ENCODE assay signal across 32 mouse cellular contexts in the genomic region with DNA sequence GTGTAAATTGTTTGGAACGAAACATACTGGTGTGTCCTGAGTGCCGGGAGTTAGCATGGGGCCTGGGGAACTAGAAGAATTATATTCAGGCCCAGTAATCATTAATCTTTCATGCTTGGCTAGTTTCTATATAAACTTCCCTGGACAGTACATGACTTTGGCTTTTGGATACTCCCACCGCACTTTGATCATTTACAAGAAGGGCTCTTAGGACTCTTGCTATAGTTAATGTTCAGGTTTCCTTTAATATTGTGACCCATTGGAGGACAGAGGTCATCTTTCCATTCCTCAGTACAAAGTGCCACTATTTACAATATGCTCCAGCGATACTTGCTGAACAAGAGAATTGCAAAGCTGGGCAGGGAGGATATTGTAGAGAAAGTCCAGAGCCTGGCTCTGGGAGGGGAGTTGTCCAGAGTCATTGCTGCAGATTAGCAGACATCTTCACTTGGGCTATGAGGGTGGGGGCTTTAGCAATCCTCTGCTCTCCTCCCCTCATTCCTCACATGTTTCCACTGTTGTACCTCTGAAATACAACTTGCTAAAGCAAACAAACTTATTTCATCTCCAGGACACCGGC. TPM values are rescaled to one million over a fixed set of nuclear protein-coding genes. Genes with fewer than 3 reads are reported as not detected.
DNase-seq lines count a peak whose midpoint lies in the region; ATAC-seq and TF ChIP-seq lines count a peak whose summit lies in the region.
"Had no signal": no experiment of that assay in that cellular context is flagged by ENCODE, and none has a peak within 500 bp of the region (broad histone marks: within the 10 kb centered on the region; RNA-seq: fewer than 3 reads in every experiment).

No protein-coding gene starts in this region.

- ATAC-seq in kidney, embryonic 14.5 days (ENCODE audit: low FRiP score, low TSS enrichment), result peak; percentile 73; the same call in 1 of the 2 replicates
- ATAC-seq in intestine, embryonic 16.5 days, result peak; percentile 80
- peak; percentile 86 for ATAC-seq in kidney, embryonic 16.5 days (ENCODE audit: low FRiP score, low TSS enrichment)
- ATAC-seq: activated CD4-positive, CD25-positive, alpha-beta regulatory T cell, adult 4 months; forebrain, embryonic 15.5 days; liver, embryonic 12.5 days; liver, postnatal 0 days had no signal

- no peak overlapping the region for H3K4me3 ChIP-seq in kidney, embryonic 14.5 days (ENCODE audit: low read length)
- no peak overlapping the region for H3K4me3 ChIP-seq in intestine, embryonic 16.5 days (ENCODE audit: low read length)
- H3K4me3 ChIP-seq in kidney, embryonic 16.5 days (ENCODE audit: low read length), result no peak overlapping the region
- H3K4me3 ChIP-seq in small intestine, adult 2 months (ENCODE audit: low read depth, low read length), result no peak overlapping the region
- H3K4me3 ChIP-seq: embryonic facial prominence, embryonic 13.5 days; forebrain, embryonic 10.5 days; forebrain, embryonic 15.5 days; heart, adult 2 months; heart, embryonic 12.5 days; hindbrain, embryonic 15.5 days; layer of hippocampus, adult 2 months; left cerebral cortex, adult 2 months; limb, embryonic 12.5 days; liver, embryonic 12.5 days; megakaryocyte, embryonic 14.5 days; midbrain, embryonic 12.5 days; myocyte; neural tube, embryonic 12.5 days had no signal

- H3K27me3 ChIP-seq in kidney, embryonic 14.5 days (ENCODE audit: control insufficient read depth, insufficient read depth, low read length), result no peaks in the 10 kb centered on the region
- no peaks in the 10 kb centered on the region for H3K27me3 ChIP-seq in intestine, embryonic 16.5 days (replicated peaks; ENCODE audit: control insufficient read depth, insufficient read depth, low read length)
- H3K27me3 ChIP-seq in kidney, embryonic 16.5 days (ENCODE audit: insufficient read depth, low read length), result no peaks in the 10 kb centered on the region
- no peaks in the 10 kb centered on the region for H3K27me3 ChIP-seq in small intestine, adult 2 months (ENCODE audit: control insufficient read depth, insufficient read depth, low read length)
- H3K27me3 ChIP-seq: embryonic facial prominence, embryonic 13.5 days; forebrain, embryonic 15.5 days; heart, embryonic 12.5 days; hindbrain, embryonic 15.5 days; limb, embryonic 12.5 days; liver, embryonic 12.5 days; megakaryocyte, embryonic 14.5 days; midbrain, embryonic 12.5 days; neural tube, embryonic 12.5 days had no signal

- no peak overlapping the region; the same call in 1 of the 2 replicates for H3K4me2 ChIP-seq in kidney, embryonic 14.5 days (replicated peaks; ENCODE audit: low read depth, low read length)
- peak overlapping the region; percentile 5; the same call in 1 of the 2 replicates for H3K4me2 ChIP-seq in intestine, embryonic 16.5 days (ENCODE audit: low read depth, low read length)
- H3K4me2 ChIP-seq in kidney, embryonic 16.5 days (replicated peaks; ENCODE audit: low read depth, low read length), result peak overlapping the region; percentile 21; the same call in 1 of the 2 replicates
- H3K4me2 ChIP-seq: embryonic facial prominence, embryonic 13.5 days; forebrain, embryonic 15.5 days; heart, embryonic 12.5 days; hindbrain, embryonic 15.5 days; limb, embryonic 12.5 days; liver, embryonic 12.5 days; midbrain, embryonic 12.5 days; neural tube, embryonic 12.5 days had no signal

- no peaks in the 10 kb centered on the region for H3K9me3 ChIP-seq in kidney, embryonic 14.5 days (ENCODE audit: control insufficient read depth, low read length)
- no peaks in the 10 kb centered on the region for H3K9me3 ChIP-seq in intestine, embryonic 16.5 days (ENCODE audit: control insufficient read depth, low read length)
- H3K9me3 ChIP-seq in kidney, embryonic 16.5 days (ENCODE audit: low read length), result no peaks in the 10 kb centered on the region
- H3K9me3 ChIP-seq: embryonic facial prominence, embryonic 13.5 days; forebrain, embryonic 10.5 days; forebrain, embryonic 15.5 days; heart, embryonic 12.5 days; hindbrain, embryonic 15.5 days; limb, embryonic 12.5 days; liver, embryonic 12.5 days; megakaryocyte, embryonic 14.5 days; midbrain, embryonic 12.5 days; neural tube, embryonic 12.5 days had no signal

- WGBS in kidney, embryonic 14.5 days, result 47% methylated on average over 5 of the region's 5 CpGs
- WGBS in intestine, embryonic 16.5 days, result 40% methylated on average over 5 of the region's 5 CpGs
- WGBS in kidney, embryonic 16.5 days, result 35% methylated on average over 5 of the region's 5 CpGs
- WGBS in small intestine, adult 2 months, result 39% methylated on average over 5 of the region's 5 CpGs

- DNase-seq in kidney, postnatal 25 days, result no peak
- no peak for DNase-seq in adrenal gland, postnatal 36 days
- no peak for DNase-seq in right cerebral cortex, postnatal 14 days
- DNase-seq: adrenal gland, adult 2 months; B cell, adult 2 months; cerebellum, adult 11 months; cerebellum, postnatal 10 days; gastrocnemius, postnatal 36 days; heart, adult 2 months; liver, postnatal 0 days; lung, postnatal 4 days; right cerebral cortex, adult 18-20 months; right cerebral cortex, postnatal 4 days; thymus, postnatal 25 days had no signal

- peak overlapping the region; percentile 15; the same call in 1 of the 2 replicates for H3K27ac ChIP-seq in kidney, embryonic 14.5 days (ENCODE audit: low read depth, low read length)
- peak overlapping the region; percentile 61 for H3K27ac ChIP-seq in intestine, embryonic 16.5 days (ENCODE audit: low read length)
- H3K27ac ChIP-seq in kidney, embryonic 16.5 days (ENCODE audit: low read length), result peak overlapping the region; percentile 78
- H3K27ac ChIP-seq in small intestine, adult 2 months (ENCODE audit: insufficient read depth, low read depth, low read length), result peak overlapping the region; percentile 95
- H3K27ac ChIP-seq: embryonic facial prominence, embryonic 13.5 days; forebrain, embryonic 10.5 days; forebrain, embryonic 15.5 days; heart, adult 2 months; hindbrain, embryonic 15.5 days; layer of hippocampus, adult 2 months; left cerebral cortex, adult 2 months; limb, embryonic 12.5 days; liver, embryonic 12.5 days; midbrain, embryonic 12.5 days; neural tube, embryonic 12.5 days had no signal

- H3K4me1 ChIP-seq in kidney, embryonic 14.5 days (ENCODE audit: control insufficient read depth, insufficient read depth, low read length), result peaks cover 8% of the 10 kb centered on the region; the same call in 1 of the 2 replicates
- H3K4me1 ChIP-seq in intestine, embryonic 16.5 days (ENCODE audit: control insufficient read depth, insufficient read depth, low read length), result peaks cover 12% of the 10 kb centered on the region
- peaks cover 41% of the 10 kb centered on the region for H3K4me1 ChIP-seq in kidney, embryonic 16.5 days (ENCODE audit: insufficient read depth, low read length)
- peaks cover 11% of the 10 kb centered on the region; the same call in 1 of the 2 replicates for H3K4me1 ChIP-seq in small intestine, adult 2 months (ENCODE audit: control insufficient read depth, insufficient read depth, insufficient read length, low read length)
- H3K4me1 ChIP-seq: embryonic facial prominence, embryonic 13.5 days; forebrain, embryonic 15.5 days; heart, embryonic 12.5 days; hindbrain, embryonic 15.5 days; limb, embryonic 12.5 days; liver, embryonic 12.5 days; midbrain, embryonic 12.5 days; neural tube, embryonic 12.5 days had no signal

- no peak for TF ChIP-seq CTCF in small intestine, adult 2 months (IDR thresholded peaks at IDR 0.05; ENCODE audit: extremely low read depth, insufficient read length, insufficient replicate concordance, low read depth, low read length)

- no peak for TF ChIP-seq POLR2A in small intestine, adult 2 months (IDR thresholded peaks at IDR 0.05; ENCODE audit: low read depth, low read length)

- no peak overlapping the region for H3K9ac ChIP-seq in kidney, embryonic 14.5 days (ENCODE audit: low read depth, low read length)
- H3K9ac ChIP-seq in intestine, embryonic 16.5 days (ENCODE audit: low read depth, low read length), result no peak overlapping the region
- no peak overlapping the region for H3K9ac ChIP-seq in kidney, embryonic 16.5 days (replicated peaks; ENCODE audit: low read length)
- H3K9ac ChIP-seq: embryonic facial prominence, embryonic 13.5 days; forebrain, embryonic 15.5 days; heart, embryonic 12.5 days; hindbrain, embryonic 15.5 days; limb, embryonic 12.5 days; liver, embryonic 12.5 days; liver, postnatal 0 days; midbrain, embryonic 12.5 days; neural tube, embryonic 12.5 days had no signal

- no peaks in the 10 kb centered on the region for H3K36me3 ChIP-seq in kidney, embryonic 14.5 days (ENCODE audit: control insufficient read depth, insufficient read depth, low read length)
- no peaks in the 10 kb centered on the region for H3K36me3 ChIP-seq in intestine, embryonic 16.5 days (ENCODE audit: control insufficient read depth, insufficient read depth, low read length)
- no peaks in the 10 kb centered on the region for H3K36me3 ChIP-seq in kidney, embryonic 16.5 days (ENCODE audit: insufficient read depth, low read length)
- H3K36me3 ChIP-seq in small intestine, adult 2 months (ENCODE audit: control insufficient read depth, insufficient read depth, low read length), result peaks cover 33% of the 10 kb centered on the region
- H3K36me3 ChIP-seq: embryonic facial prominence, embryonic 13.5 days; forebrain, embryonic 10.5 days; forebrain, embryonic 15.5 days; heart, embryonic 12.5 days; hindbrain, embryonic 15.5 days; limb, embryonic 12.5 days; liver, embryonic 12.5 days; midbrain, embryonic 12.5 days; neural tube, embryonic 12.5 days had no signal

RNA-seq across cellular contexts. Expression of a gene that starts 8.4 kb away (rescaled TPM):
- polyA plus RNA-seq in kidney, embryonic 14.5 days (2014; fragmentation: Nextera tagmentation; extraction: Ambion mirVana), result 31.8 and 70.1 TPM in 2 replicates
- 85.0 and 104 TPM in 2 replicates for polyA plus RNA-seq in intestine, embryonic 16.5 days (2015; fragmentation: Nextera tagmentation; extraction: Ambion mirVana)
- polyA plus RNA-seq in kidney, embryonic 16.5 days (2015; fragmentation: Nextera tagmentation; extraction: Ambion mirVana), result 118 and 125 TPM in 2 replicates
- 12.8 and 77.5 TPM in 2 replicates for polyA plus RNA-seq in small intestine, adult 2 months (2012; rRNA removed)
- total RNA-seq in adrenal gland, postnatal 36 days (2021), result 1 to 10 TPM; 3.8 to 3.9 TPM
- polyA plus RNA-seq: myocyte had no signal

Comparison
In these comparisons a context has a peak if more than half of its experiments do, and no peak if none do; other contexts are left out.
1. H3K27ac ChIP-seq: peak in every context shown above with its lines; median percentile 95 in small intestine, adult 2 months; 78 in kidney, embryonic 16.5 days; 61 in intestine, embryonic 16.5 days; 15 in kidney, embryonic 14.5 days.